Mouse (Mus musculus) bone marrow macrophage, adult 2 months (primary cell): ENCODE measurements at regions not wholly inside any gene's neighbourhood (a gene's known extent, or its start where the extent isn't known, plus 50 kb on each side); places are given as distances from the start of the nearest gene placed in this dataset.

Experiments used
- H3K27ac ChIP-seq: 2 replicates; pipeline ENCODE4 v1.5.1; 2012; ENCODE audit warnings: low read depth, low read length; ENCODE audit not compliant: insufficient read depth
- H3K4me1 ChIP-seq: 2 replicates; pipeline ENCODE4 v1.6.1; 2012; ENCODE audit warnings: low read length; ENCODE audit not compliant: control insufficient read depth, insufficient read depth
- H3K4me3 ChIP-seq: 2 replicates; pipeline ENCODE4 v1.5.1; 2012; ENCODE audit warnings: mild to moderate bottlenecking, low read length, moderate library complexity; ENCODE audit not compliant: insufficient read depth
- CTCF ChIP-seq: IDR thresholded peaks from 2 replicates; pipeline ENCODE4 v1.5.1; 2012; ENCODE audit warnings: low read depth, mild to moderate bottlenecking, low read length, moderate library complexity
- POLR2A ChIP-seq: IDR thresholded peaks from 2 replicates; pipeline ENCODE4 v1.6.1; 2012; ENCODE audit warnings: mild to moderate bottlenecking, low read depth, low read length, borderline replicate concordance

- no peak for TF ChIP-seq CTCF
- no peak for TF ChIP-seq POLR2A
- H3K27ac ChIP-seq: no peak overlapping the region
- no peak overlapping the region for H3K4me3 ChIP-seq
- peaks cover 6% of the 10 kb centered on the region for H3K4me1 ChIP-seq
Measured at GRCm38 (mm10) chr3:52158788-52159260, 53.9 kb upstream of the Maml3 start.

- TF ChIP-seq CTCF (no peak), POLR2A (no peak)
- no peak overlapping the region for H3K4me3 ChIP-seq
- H3K27ac ChIP-seq: no peak overlapping the region
- H3K4me1 ChIP-seq: peaks cover 6% of the 10 kb centered on the region
Measured at GRCm38 (mm10) chr3:52161688-52162087, 56.8 kb upstream of the Maml3 start.

- no peak overlapping the region for H3K27ac ChIP-seq
- no peak overlapping the region for H3K4me3 ChIP-seq
- no peak for TF ChIP-seq CTCF
- TF ChIP-seq POLR2A: no peak
Measured at GRCm38 (mm10) chr3:52163990-52164389, 59.1 kb upstream of the Maml3 start.

GRCm38 (mm10) chr3:52167420-52167819, 62.5 kb upstream of the Maml3 start:
- H3K4me3 ChIP-seq: no peak overlapping the region
- TF ChIP-seq CTCF: no peak
- TF ChIP-seq POLR2A: no peak

More at GRCm38 (mm10) chr3:52163990-52164389, 59.1 kb upstream of the Maml3 start:
- peaks cover under 1% of the 10 kb centered on the region for H3K4me1 ChIP-seq

GRCm38 (mm10) chr3:52170847-52171246, 66.0 kb upstream of the Maml3 start:
- H3K4me3 ChIP-seq: no peak overlapping the region
- no peak for TF ChIP-seq POLR2A
- TF ChIP-seq CTCF: no peak
- H3K4me1 ChIP-seq: peaks cover 4% of the 10 kb centered on the region; the same call in 1 of the 2 replicates
- H3K27ac ChIP-seq: no peak overlapping the region

More at GRCm38 (mm10) chr3:52167420-52167819, 62.5 kb upstream of the Maml3 start:
- Histone ChIP-seq H3K4me1 (no peaks in the 10 kb centered on the region), H3K27ac (no peak overlapping the region)

- peaks cover 5% of the 10 kb centered on the region; the same call in 1 of the 2 replicates for H3K4me1 ChIP-seq
- no peak overlapping the region for H3K27ac ChIP-seq
- TF ChIP-seq POLR2A (no peak), CTCF (no peak)
- no peak overlapping the region for H3K4me3 ChIP-seq
Measured at GRCm38 (mm10) chr3:52171303-52171702, 66.4 kb upstream of the Maml3 start.

- Histone ChIP-seq H3K4me3 (no peak overlapping the region), H3K27ac (no peak overlapping the region), H3K4me1 (peaks cover 9% of the 10 kb centered on the region)
- TF ChIP-seq POLR2A (no peak), CTCF (no peak)
Measured at GRCm38 (mm10) chr3:52173490-52173889, 68.6 kb upstream of the Maml3 start.

GRCm38 (mm10) chr3:52176108-52176507, 71.2 kb upstream of the Maml3 start:
- TF ChIP-seq POLR2A (no peak), CTCF (no peak)
- H3K4me3 ChIP-seq: no peak overlapping the region
- no peak overlapping the region for H3K27ac ChIP-seq
- peaks cover 24% of the 10 kb centered on the region for H3K4me1 ChIP-seq

- peak overlapping the region; percentile 85 for H3K27ac ChIP-seq
- peak overlapping the region; percentile 43 for H3K4me3 ChIP-seq
- H3K4me1 ChIP-seq: peaks cover 33% of the 10 kb centered on the region
- TF ChIP-seq POLR2A: no peak
- no peak for TF ChIP-seq CTCF
Measured at GRCm38 (mm10) chr3:52178851-52179250, 74.0 kb upstream of the Maml3 start.

GRCm38 (mm10) chr3:52179686-52180085, 74.8 kb upstream of the Maml3 start:
- Histone ChIP-seq H3K4me1 (peaks cover 33% of the 10 kb centered on the region), H3K4me3 (peak overlapping the region; percentile 43), H3K27ac (peak overlapping the region; percentile 85)
- TF ChIP-seq POLR2A: no peak
- no peak for TF ChIP-seq CTCF

GRCm38 (mm10) chr3:52180306-52180705, 75.4 kb upstream of the Maml3 start:
- peak overlapping the region; percentile 43; the same call in 1 of the 2 replicates for H3K4me3 ChIP-seq
- TF ChIP-seq CTCF: no peak
- no peak for TF ChIP-seq POLR2A
- peaks cover 33% of the 10 kb centered on the region for H3K4me1 ChIP-seq
- peak overlapping the region; percentile 85 for H3K27ac ChIP-seq
